Mouse (Mus musculus): Measurements from ENCODE around the gene Pgp. TPM values are rescaled to one million over a fixed set of nuclear protein-coding genes. Genes with fewer than 3 reads are reported as not detected.

The Pgp gene
- total RNA-seq, 2 experiments from 2014 or later, result 66.4 to 66.7 TPM

- peak; percentile 94 to 98 for DNase-seq (ENCODE audit: extremely low spot score in 1 of 2, low spot score in 2 of 2)
- intact Hi-C loops (cut with DNase I), result no loop called here
Measured at GRCm38 (mm10) chr17:24478663-24479380, 8.6 kb downstream of the Pgp start, which contains the start of gene Mlst8. Gene Mlst8, minus strand, starts transcription at chr17:24479078.

- DNase-seq (ENCODE audit: extremely low spot score in 1 of 2, low spot score in 2 of 2), result no peak
- intact Hi-C loops (cut with DNase I), result no loop called here
Measured at GRCm38 (mm10) chr17:24479431-24479830, 9.2 kb downstream of the Pgp start.

- intact Hi-C loops (cut with DNase I), result no loop called here
Measured at GRCm38 (mm10) chr17:24480201-24480826, 10.1 kb downstream of the Pgp start.

GRCm38 (mm10) chr17:24481027-24481815 lies 11.0 kb downstream of the Pgp start:
- no peak for DNase-seq (ENCODE audit: extremely low spot score in 1 of 2, low spot score in 2 of 2)
- intact Hi-C loops (cut with DNase I), result no loop called here

More at GRCm38 (mm10) chr17:24480201-24480826, 10.1 kb downstream of the Pgp start:
- DNase-seq (ENCODE audit: extremely low spot score in 1 of 2, low spot score in 2 of 2), result no peak

- intact Hi-C loops (cut with DNase I), result no loop called here
- DNase-seq (ENCODE audit: extremely low spot score in 1 of 2, low spot score in 2 of 2), result no peak
Measured at GRCm38 (mm10) chr17:24483495-24483894, 13.3 kb downstream of the Pgp start.

- intact Hi-C loops (cut with DNase I), result no loop called here
- peak; percentile 70 to 80 for DNase-seq (ENCODE audit: extremely low spot score in 1 of 2, low spot score in 2 of 2)
Measured at GRCm38 (mm10) chr17:24485090-24485860, 15.1 kb downstream of the Pgp start.

- peak in 1 of 2 experiments; percentile 68 for DNase-seq (ENCODE audit: extremely low spot score in 1 of 2, low spot score in 2 of 2)
- intact Hi-C loops (cut with DNase I), result no loop called here
Measured at GRCm38 (mm10) chr17:24488186-24488661, 18.0 kb downstream of the Pgp start, which contains the start of gene Caskin1. Gene Caskin1, plus strand, starts transcription at chr17:24488601.

- DNase-seq (ENCODE audit: extremely low spot score in 1 of 2, low spot score in 2 of 2), result peak in 1 of 2 experiments; percentile 77
- intact Hi-C loops (cut with DNase I), result no loop called here
Measured at GRCm38 (mm10) chr17:24488662-24489264, 18.6 kb downstream of the Pgp start.

- intact Hi-C loops (cut with DNase I), result no loop called here
- no peak for DNase-seq (ENCODE audit: extremely low spot score in 1 of 2, low spot score in 2 of 2)
Measured at GRCm38 (mm10) chr17:24489265-24490030, 19.3 kb downstream of the Pgp start.

GRCm38 (mm10) chr17:24490399-24490798 lies 20.2 kb downstream of the Pgp start:
- intact Hi-C loops (cut with DNase I), result no loop called here
- DNase-seq (ENCODE audit: extremely low spot score in 1 of 2, low spot score in 2 of 2), result peak in 1 of 2 experiments; percentile 54

- intact Hi-C loops (cut with DNase I), result no loop called here
- peak in 1 of 2 experiments; percentile 71 for DNase-seq (ENCODE audit: extremely low spot score in 1 of 2, low spot score in 2 of 2)
Measured at GRCm38 (mm10) chr17:24494627-24495335, 24.6 kb downstream of the Pgp start.

GRCm38 (mm10) chr17:24495443-24495842 lies 25.3 kb downstream of the Pgp start:
- DNase-seq (ENCODE audit: extremely low spot score in 1 of 2, low spot score in 2 of 2), result peak in 1 of 2 experiments; percentile 64
- intact Hi-C loops (cut with DNase I), result no loop called here

- no peak for DNase-seq (ENCODE audit: extremely low spot score in 1 of 2, low spot score in 2 of 2)
- intact Hi-C loops (cut with DNase I), result no loop called here
Measured at GRCm38 (mm10) chr17:24496026-24496425, 25.8 kb downstream of the Pgp start.

- intact Hi-C loops (cut with DNase I), result no loop called here
- peak in 1 of 2 experiments; percentile 45 for DNase-seq (ENCODE audit: extremely low spot score in 1 of 2, low spot score in 2 of 2)
Measured at GRCm38 (mm10) chr17:24502208-24502607, 32.0 kb downstream of the Pgp start.

- intact Hi-C loops (cut with DNase I), result no loop called here
- DNase-seq (ENCODE audit: extremely low spot score in 1 of 2, low spot score in 2 of 2), result no peak
Measured at GRCm38 (mm10) chr17:24504085-24504484, 33.9 kb downstream of the Pgp start.

- DNase-seq (ENCODE audit: extremely low spot score in 1 of 2, low spot score in 2 of 2), result peak in 1 of 2 experiments; percentile 37
- intact Hi-C loops (cut with DNase I), result no loop called here
Measured at GRCm38 (mm10) chr17:24505286-24505955, 35.2 kb downstream of the Pgp start.
